Mouse (Mus musculus): ENCODE measurements at regions not wholly inside any gene's neighbourhood (a gene's known extent, or its start where the extent isn't known, plus 50 kb on each side); places are given as distances from the start of the nearest gene placed in this dataset.

DNA sequence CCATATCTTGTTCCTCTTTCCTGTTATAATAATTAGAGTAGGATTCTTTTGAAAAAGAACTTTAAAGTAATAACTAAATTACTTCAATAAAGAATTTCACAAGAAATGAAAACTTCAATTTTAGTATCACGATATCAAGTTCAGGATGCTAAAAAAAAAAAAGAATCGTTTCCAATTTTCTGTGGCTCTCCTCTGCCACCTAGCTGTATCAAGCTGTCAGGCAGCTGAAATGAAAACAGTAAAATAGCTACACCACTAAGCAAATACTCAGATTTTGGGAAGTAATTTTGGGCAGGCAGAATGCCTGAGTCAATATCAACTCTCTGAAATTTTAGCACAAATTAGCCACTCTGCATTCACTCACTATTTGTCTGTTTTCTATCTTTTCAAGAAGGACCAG is 694.5 kb upstream of the Arrdc3 start:
- Histone ChIP-seq H3K9me3 (replicated peaks; ENCODE audit: control insufficient read depth, low read length) (no peaks in the 10 kb centered on the region), H3K4me1 (ENCODE audit: control insufficient read depth, insufficient read depth, low read length) (no peaks in the 10 kb centered on the region), H3K27ac (ENCODE audit: low read depth, low read length) (no peak overlapping the region), H3K4me3 (ENCODE audit: low read depth, low read length) (no peak overlapping the region), H3K36me3 (ENCODE audit: control insufficient read depth, insufficient read depth, low read length) (no peaks in the 10 kb centered on the region), H3K9ac (ENCODE audit: low read length) (no peak overlapping the region), H3K27me3 (replicated peaks; ENCODE audit: control insufficient read depth, insufficient read depth, low read length) (no peaks in the 10 kb centered on the region), H3K4me2 (ENCODE audit: low read length) (no peak overlapping the region)
- WGBS: 85% methylated on average over 2 of the region's 2 CpGs
- no peak for DNase-seq (ENCODE audit: low spot score)
- no peak for ATAC-seq

DNA sequence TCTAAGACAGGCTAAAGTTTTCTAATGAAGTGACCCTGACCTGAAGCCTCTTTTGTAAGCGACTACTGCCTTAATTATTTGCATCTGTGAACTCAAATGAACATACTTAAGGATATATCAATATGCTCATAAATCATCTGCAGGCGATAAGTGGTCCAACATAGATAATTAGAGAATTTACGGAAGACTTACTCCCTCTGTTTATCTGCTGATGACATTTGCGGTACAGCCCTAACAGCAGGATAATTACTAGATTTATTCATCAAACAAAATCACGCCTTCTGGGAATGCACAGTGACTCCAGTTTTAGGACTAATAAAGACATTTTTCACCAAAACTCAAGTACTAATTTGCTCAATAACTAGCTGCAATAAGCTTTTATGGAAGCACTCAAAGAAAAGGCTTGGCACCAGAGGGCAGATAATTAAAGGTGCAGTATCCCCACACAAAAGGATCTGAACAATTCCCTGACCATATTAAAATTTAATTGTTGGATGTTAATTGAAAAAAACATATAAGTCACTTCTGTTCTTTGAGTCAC is 688.0 kb upstream of the Arrdc3 start:
- Histone ChIP-seq H3K4me1 (ENCODE audit: control insufficient read depth, insufficient read depth, low read length) (no peaks in the 10 kb centered on the region), H3K36me3 (ENCODE audit: control insufficient read depth, insufficient read depth, low read length) (no peaks in the 10 kb centered on the region), H3K9ac (ENCODE audit: low read length) (no peak overlapping the region), H3K4me3 (ENCODE audit: low read depth, low read length) (no peak overlapping the region), H3K27me3 (replicated peaks; ENCODE audit: control insufficient read depth, insufficient read depth, low read length) (no peaks in the 10 kb centered on the region), H3K9me3 (replicated peaks; ENCODE audit: control insufficient read depth, low read length) (no peaks in the 10 kb centered on the region), H3K4me2 (ENCODE audit: low read length) (no peak overlapping the region), H3K27ac (ENCODE audit: low read depth, low read length) (no peak overlapping the region)
- 18% methylated on average over 5 of the region's 5 CpGs for WGBS
- peak; percentile 62 for ATAC-seq
- DNase-seq (ENCODE audit: low spot score): peak; percentile 48

DNA sequence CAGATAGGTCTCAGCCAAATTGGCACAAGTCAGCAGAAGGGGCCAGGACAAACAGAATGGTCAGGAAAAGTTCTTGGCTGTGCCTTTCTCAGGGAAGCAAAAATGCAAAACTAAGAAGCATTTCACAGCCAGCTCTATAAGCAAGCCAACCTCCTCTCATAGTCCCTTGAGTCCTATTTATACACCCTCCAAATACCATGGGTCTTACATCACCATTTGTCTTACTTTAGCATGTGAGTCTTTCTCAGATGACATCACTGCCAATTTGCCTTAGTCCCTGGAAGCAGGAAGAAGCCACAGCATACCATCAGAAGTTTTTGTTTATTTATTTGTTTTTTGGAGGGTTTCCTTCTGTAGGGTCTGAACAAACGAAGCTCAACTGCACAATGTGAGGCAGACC is 659.1 kb upstream of the Arrdc3 start:
- DNase-seq (ENCODE audit: low spot score) (no peak), ATAC-seq (no peak)
- H3K4me3 ChIP-seq (ENCODE audit: low read depth, low read length): no peak overlapping the region
- no peaks in the 10 kb centered on the region for H3K9me3 ChIP-seq (replicated peaks; ENCODE audit: control insufficient read depth, low read length)
- no peak overlapping the region for H3K27ac ChIP-seq (ENCODE audit: low read depth, low read length)
- no peaks in the 10 kb centered on the region for H3K4me1 ChIP-seq (ENCODE audit: control insufficient read depth, insufficient read depth, low read length)
- H3K4me2 ChIP-seq (ENCODE audit: low read length): no peak overlapping the region
- H3K36me3 ChIP-seq (ENCODE audit: control insufficient read depth, insufficient read depth, low read length): no peaks in the 10 kb centered on the region
- no peak overlapping the region for H3K9ac ChIP-seq (ENCODE audit: low read length)
- H3K27me3 ChIP-seq (replicated peaks; ENCODE audit: control insufficient read depth, insufficient read depth, low read length): no peaks in the 10 kb centered on the region
- 74% methylated on average over 1 of the region's 1 CpGs for WGBS

DNA sequence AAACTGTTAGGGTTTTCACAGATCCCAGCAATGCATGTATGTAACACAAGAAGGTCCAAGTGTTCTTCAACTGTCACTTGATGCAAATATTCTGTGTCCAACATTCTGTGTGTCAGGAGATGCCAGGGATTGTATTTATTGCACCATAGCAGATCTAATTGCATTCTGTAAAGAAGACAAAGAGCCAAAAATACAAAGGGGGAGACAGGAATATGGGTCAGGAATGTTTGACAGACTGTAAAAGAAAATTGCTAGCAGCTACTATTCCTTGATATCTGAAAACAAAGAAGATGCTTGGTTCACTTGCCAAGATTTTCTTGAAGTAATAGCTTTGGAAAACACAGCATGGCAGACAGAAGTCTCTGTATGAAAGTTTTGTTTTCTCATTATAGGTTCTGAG is 651.8 kb upstream of the Arrdc3 start:
- Histone ChIP-seq H3K27me3 (replicated peaks; ENCODE audit: control insufficient read depth, insufficient read depth, low read length) (no peaks in the 10 kb centered on the region), H3K4me3 (ENCODE audit: low read depth, low read length) (no peak overlapping the region), H3K9me3 (replicated peaks; ENCODE audit: control insufficient read depth, low read length) (no peaks in the 10 kb centered on the region), H3K36me3 (ENCODE audit: control insufficient read depth, insufficient read depth, low read length) (no peaks in the 10 kb centered on the region), H3K9ac (ENCODE audit: low read length) (no peak overlapping the region), H3K27ac (ENCODE audit: low read depth, low read length) (no peak overlapping the region), H3K4me1 (ENCODE audit: control insufficient read depth, insufficient read depth, low read length) (no peaks in the 10 kb centered on the region), H3K4me2 (ENCODE audit: low read length) (no peak overlapping the region)
- ATAC-seq (no peak), DNase-seq (ENCODE audit: low spot score) (no peak)

DNA sequence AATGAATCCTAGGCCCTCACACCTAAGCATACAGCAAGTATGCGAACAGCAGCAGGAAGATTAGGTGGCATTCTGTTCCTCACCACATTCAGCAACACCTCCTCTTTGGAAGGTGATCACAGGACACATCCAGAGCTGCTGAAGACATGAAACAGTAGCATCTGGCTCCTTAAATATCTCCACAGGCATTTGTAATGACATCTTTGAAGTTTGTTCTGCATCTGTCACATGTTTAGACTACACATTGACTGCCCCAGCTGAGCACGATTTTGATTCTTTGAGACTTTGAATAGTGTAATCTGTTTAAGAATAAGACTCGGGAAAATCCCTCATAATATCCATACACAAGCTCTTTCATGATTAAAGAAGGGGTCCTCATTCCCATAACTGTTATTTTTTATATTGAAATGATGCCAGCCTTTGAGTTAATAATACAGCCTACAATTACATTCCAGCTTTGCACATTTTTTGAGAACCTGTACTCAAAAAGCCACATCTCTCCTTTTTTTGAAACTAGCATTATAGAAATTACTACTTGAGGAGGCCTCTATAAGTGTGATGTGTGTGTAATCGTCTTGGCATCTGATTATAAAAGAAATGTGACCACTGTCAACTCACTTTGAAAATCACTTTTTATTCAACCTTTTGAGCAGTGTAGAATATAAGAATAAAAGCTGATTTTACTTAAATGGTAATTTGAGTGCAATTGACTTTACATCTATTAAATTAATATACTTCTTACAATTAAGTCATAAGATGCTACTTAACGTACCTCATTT is 647.7 kb upstream of the Arrdc3 start:
- peak; percentile 67; the same call in 1 of the 2 replicates for ATAC-seq
- H3K9ac ChIP-seq (ENCODE audit: low read length): no peak overlapping the region

DNA sequence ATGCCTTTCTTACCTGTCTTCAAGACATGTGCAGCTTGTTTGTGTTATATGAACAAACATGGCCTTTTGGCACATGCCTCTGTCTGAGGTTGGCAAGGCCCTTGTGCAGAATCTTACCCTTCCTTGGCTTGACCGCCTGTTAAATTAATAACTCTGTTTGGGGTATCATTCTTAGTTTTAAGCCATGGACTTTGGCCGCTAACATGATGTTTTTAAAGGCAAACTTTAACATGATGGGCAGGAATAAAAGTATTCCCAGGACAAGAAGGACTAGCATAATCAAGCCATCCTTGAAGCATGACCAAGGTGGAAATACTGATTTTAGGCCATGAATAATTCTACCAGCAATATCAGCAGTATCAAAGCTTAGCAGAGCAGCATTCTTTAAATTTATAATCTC is 620.4 kb upstream of the Arrdc3 start:
- no peak for ATAC-seq
- H3K9me3 ChIP-seq (replicated peaks; ENCODE audit: control insufficient read depth, low read length): no peaks in the 10 kb centered on the region
- no peak overlapping the region for H3K4me2 ChIP-seq (ENCODE audit: low read length)
- no peak overlapping the region for H3K9ac ChIP-seq (ENCODE audit: low read length)
- 94% methylated on average over 2 of the region's 2 CpGs for WGBS
- no peak for DNase-seq (ENCODE audit: low spot score)
- no peaks in the 10 kb centered on the region for H3K27me3 ChIP-seq (replicated peaks; ENCODE audit: control insufficient read depth, insufficient read depth, low read length)
- H3K36me3 ChIP-seq (ENCODE audit: control insufficient read depth, insufficient read depth, low read length): no peaks in the 10 kb centered on the region
- H3K4me1 ChIP-seq (ENCODE audit: control insufficient read depth, insufficient read depth, low read length): no peaks in the 10 kb centered on the region
- H3K27ac ChIP-seq (ENCODE audit: low read depth, low read length): no peak overlapping the region
- no peak overlapping the region for H3K4me3 ChIP-seq (ENCODE audit: low read depth, low read length)

More for the DNA sequence above, 647.7 kb upstream of the Arrdc3 start:
- 65% methylated on average over 5 of the region's 5 CpGs for WGBS
- H3K9me3 ChIP-seq (replicated peaks; ENCODE audit: control insufficient read depth, low read length): no peaks in the 10 kb centered on the region
- no peak overlapping the region for H3K4me3 ChIP-seq (ENCODE audit: low read depth, low read length)
- H3K4me1 ChIP-seq (ENCODE audit: control insufficient read depth, insufficient read depth, low read length): no peaks in the 10 kb centered on the region
- no peak overlapping the region for H3K27ac ChIP-seq (ENCODE audit: low read depth, low read length)
- H3K36me3 ChIP-seq (ENCODE audit: control insufficient read depth, insufficient read depth, low read length): no peaks in the 10 kb centered on the region
- no peak overlapping the region for H3K4me2 ChIP-seq (ENCODE audit: low read length)
- peak; percentile 54 for DNase-seq (ENCODE audit: low spot score)
- no peaks in the 10 kb centered on the region for H3K27me3 ChIP-seq (replicated peaks; ENCODE audit: control insufficient read depth, insufficient read depth, low read length)

DNA sequence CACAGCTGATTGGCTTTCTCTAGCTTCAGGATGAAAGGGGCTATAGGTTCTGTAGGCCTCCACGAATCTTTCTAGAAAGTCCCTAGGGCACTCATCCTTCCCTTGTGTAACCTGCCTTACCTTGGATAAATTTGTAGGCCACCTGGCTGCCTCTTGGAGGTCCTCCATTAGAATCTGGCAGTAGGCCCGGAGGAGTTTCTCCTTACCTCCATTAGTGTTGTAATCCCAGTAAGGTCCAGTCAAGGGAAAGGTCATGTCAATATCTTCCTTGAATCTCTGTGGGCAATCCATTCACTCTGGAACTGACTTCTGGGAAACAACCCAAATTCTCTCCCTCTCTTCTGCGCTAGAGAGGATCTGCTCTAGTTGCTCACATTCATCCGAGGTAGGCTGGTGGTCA is 616.1 kb upstream of the Arrdc3 start:
- H3K36me3 ChIP-seq (ENCODE audit: control insufficient read depth, insufficient read depth, low read length): no peaks in the 10 kb centered on the region
- 97% methylated on average over 4 of the region's 4 CpGs for WGBS
- H3K9ac ChIP-seq (ENCODE audit: low read length): no peak overlapping the region
- H3K27ac ChIP-seq (ENCODE audit: low read depth, low read length): no peak overlapping the region
- no peaks in the 10 kb centered on the region for H3K27me3 ChIP-seq (replicated peaks; ENCODE audit: control insufficient read depth, insufficient read depth, low read length)
- H3K4me2 ChIP-seq (ENCODE audit: low read length): no peak overlapping the region
- no peak overlapping the region for H3K4me3 ChIP-seq (ENCODE audit: low read depth, low read length)
- H3K4me1 ChIP-seq (ENCODE audit: control insufficient read depth, insufficient read depth, low read length): no peaks in the 10 kb centered on the region
- H3K9me3 ChIP-seq (replicated peaks; ENCODE audit: control insufficient read depth, low read length): no peaks in the 10 kb centered on the region
- no peak for DNase-seq (ENCODE audit: low spot score)
- ATAC-seq: no peak

GRCm38 (mm10) chr13:80273976-80274375 is 609.2 kb upstream of the Arrdc3 start:
- Histone ChIP-seq H3K4me3 (ENCODE audit: low read depth, low read length) (no peak overlapping the region), H3K27me3 (replicated peaks; ENCODE audit: control insufficient read depth, insufficient read depth, low read length) (no peaks in the 10 kb centered on the region), H3K4me1 (ENCODE audit: control insufficient read depth, insufficient read depth, low read length) (no peaks in the 10 kb centered on the region), H3K36me3 (ENCODE audit: control insufficient read depth, insufficient read depth, low read length) (no peaks in the 10 kb centered on the region), H3K4me2 (ENCODE audit: low read length) (no peak overlapping the region), H3K9ac (ENCODE audit: low read length) (no peak overlapping the region), H3K27ac (ENCODE audit: low read depth, low read length) (no peak overlapping the region), H3K9me3 (replicated peaks; ENCODE audit: control insufficient read depth, low read length) (no peaks in the 10 kb centered on the region)
- ATAC-seq (no peak), DNase-seq (ENCODE audit: low spot score) (peak; percentile 14)
- WGBS: 76% methylated on average over 1 of the region's 1 CpGs

DNA sequence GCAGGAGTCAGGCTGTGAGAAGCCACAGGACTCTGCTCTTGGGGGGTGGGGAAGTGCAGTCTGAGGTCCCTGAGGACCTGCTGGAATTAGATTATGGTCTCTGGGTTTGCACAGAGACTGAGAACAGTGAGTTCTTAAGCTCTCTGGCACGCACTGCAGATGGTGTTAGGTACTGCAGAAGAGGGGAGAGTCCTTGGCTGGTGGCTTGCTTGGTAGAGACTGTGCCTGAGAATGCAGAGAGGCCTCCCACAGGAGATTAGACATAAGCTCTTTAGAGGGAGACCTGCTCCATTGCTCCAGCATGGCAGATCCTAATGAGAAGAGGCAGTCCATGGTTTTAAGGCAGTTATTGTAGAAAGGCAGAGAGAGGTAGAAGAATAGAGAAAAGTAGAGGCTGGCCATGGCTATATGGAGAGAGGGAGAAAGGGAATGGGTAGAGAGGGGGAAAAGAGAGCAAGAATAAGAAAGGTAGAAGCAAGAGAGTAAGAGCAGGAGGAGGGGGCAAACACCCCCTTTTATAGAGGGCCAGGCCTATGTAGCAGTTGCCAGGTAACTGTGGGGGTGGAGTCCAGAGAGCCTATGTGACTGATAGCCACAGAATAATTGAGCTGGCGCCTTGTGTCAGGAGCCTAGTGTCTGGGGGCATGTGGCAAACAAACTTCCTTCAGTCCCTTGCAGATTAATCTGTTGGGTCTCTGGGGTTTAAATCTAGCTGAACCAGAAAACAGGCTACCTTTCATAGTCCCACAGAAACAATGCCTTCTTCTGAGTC is 591.3 kb upstream of the Arrdc3 start:
- Histone ChIP-seq H3K36me3 (ENCODE audit: control insufficient read depth, insufficient read depth, low read length) (no peaks in the 10 kb centered on the region), H3K27me3 (replicated peaks; ENCODE audit: control insufficient read depth, insufficient read depth, low read length) (no peaks in the 10 kb centered on the region), H3K4me2 (ENCODE audit: low read length) (no peak overlapping the region), H3K27ac (ENCODE audit: low read depth, low read length) (no peak overlapping the region), H3K4me3 (ENCODE audit: low read depth, low read length) (no peak overlapping the region), H3K4me1 (ENCODE audit: control insufficient read depth, insufficient read depth, low read length) (no peaks in the 10 kb centered on the region), H3K9ac (ENCODE audit: low read length) (no peak overlapping the region), H3K9me3 (replicated peaks; ENCODE audit: control insufficient read depth, low read length) (no peaks in the 10 kb centered on the region)
- WGBS: 38% methylated on average over 2 of the region's 2 CpGs
- ATAC-seq (no peak), DNase-seq (ENCODE audit: low spot score) (no peak)

Measured in forebrain, embryonic 14.5 days (tissue).